Mouse (Mus musculus): ENCODE results near the gene Mapkapk2.

- no peak for TF ChIP-seq EP300 (IDR thresholded peaks at IDR 0.05; ENCODE audit: insufficient read depth, low read depth, low read length)
- TF ChIP-seq POLR2A (IDR thresholded peaks at IDR 0.05; ENCODE audit: insufficient read depth, low read depth, low read length) = no peak
- no peak for TF ChIP-seq CTCF (IDR thresholded peaks at IDR 0.05)
Observed at GRCm38 (mm10) chr1:131107575-131108308, 10.1 kb upstream of the Mapkapk2 start.
